Mouse (Mus musculus): ENCODE measurements at regions not wholly inside any gene's neighbourhood (a gene's known extent, or its start where the extent isn't known, plus 50 kb on each side); places are given as distances from the start of the nearest gene placed in this dataset.

- ATAC-seq (ENCODE audit: insufficient number of reproducible peaks, low FRiP score) = no peak
These were observed 105.5 kb downstream of the Tpra1 start for GRCm38 (mm10) chr6:89007516-89007915.

DNA sequence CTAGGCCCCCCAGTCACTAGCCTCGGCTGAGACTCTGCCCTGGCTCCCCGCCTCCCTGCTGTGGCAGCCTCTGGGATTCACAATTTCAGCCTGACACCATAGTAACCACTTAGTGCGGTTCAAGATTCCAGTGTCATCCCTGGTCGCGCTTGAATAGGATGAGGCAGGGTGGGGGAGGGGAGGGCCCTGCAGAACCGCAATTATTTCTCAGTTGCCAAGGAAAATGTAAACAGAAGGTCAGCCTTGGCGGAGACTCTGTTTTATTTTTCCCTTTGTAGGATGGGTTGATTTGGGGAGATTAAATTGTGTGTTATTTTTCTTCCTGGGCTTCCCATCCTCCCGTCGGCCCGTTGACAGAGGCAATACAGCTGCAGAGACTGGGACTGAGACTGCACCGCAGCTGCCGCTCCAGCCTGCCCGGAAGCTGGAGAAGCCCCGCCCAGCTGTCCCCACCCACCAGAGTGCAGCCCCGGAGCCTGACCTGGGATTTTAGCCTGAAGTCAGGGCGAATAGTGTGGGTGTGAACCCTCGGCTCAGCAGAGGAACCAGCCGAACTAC is 106.6 kb downstream of the Tpra1 start:
- 2% methylated on average over 18 of the region's 18 CpGs for WGBS
- H3K9me3 ChIP-seq (replicated peaks) = no peaks in the 10 kb centered on the region
- no peaks in the 10 kb centered on the region for H3K36me3 ChIP-seq
- H3K27ac ChIP-seq (ENCODE audit: poor library complexity, severe bottlenecking) = no peak overlapping the region
- H3K27me3 ChIP-seq (replicated peaks) = 0 out of 2 replicates have a peak, but pooled peaks cover 5% of the 10 kb centered on the region
- peak overlapping the region; percentile 28 for H3K4me3 ChIP-seq
- H3K9ac ChIP-seq = no peak overlapping the region
- peak overlapping the region; percentile 67 for H3K4me2 ChIP-seq
- H3K4me1 ChIP-seq (replicated peaks) = peaks cover 29% of the 10 kb centered on the region
- ATAC-seq (ENCODE audit: insufficient number of reproducible peaks, low FRiP score) = peak; percentile 69; the same call in 1 of the 2 replicates

More at GRCm38 (mm10) chr6:89007516-89007915, 105.5 kb downstream of the Tpra1 start:
- no peak overlapping the region for H3K4me2 ChIP-seq
- 75% methylated on average over 2 of the region's 2 CpGs for WGBS
- no peaks in the 10 kb centered on the region for H3K36me3 ChIP-seq
- no peak overlapping the region for H3K9ac ChIP-seq
- H3K4me1 ChIP-seq (replicated peaks) = peaks cover 34% of the 10 kb centered on the region
- H3K27me3 ChIP-seq (replicated peaks) = 0 out of 2 replicates have a peak, but pooled peaks cover 5% of the 10 kb centered on the region
- no peaks in the 10 kb centered on the region for H3K9me3 ChIP-seq (replicated peaks)
- H3K4me3 ChIP-seq = no peak overlapping the region
- H3K27ac ChIP-seq (ENCODE audit: poor library complexity, severe bottlenecking) = no peak overlapping the region

GRCm38 (mm10) chr6:89012998-89013689 is 111.1 kb downstream of the Tpra1 start:
- no peak overlapping the region for H3K9ac ChIP-seq
- 54% methylated on average over 12 of the region's 12 CpGs for WGBS
- ATAC-seq (ENCODE audit: insufficient number of reproducible peaks, low FRiP score) = no peak
- no peak overlapping the region for H3K4me3 ChIP-seq
- H3K36me3 ChIP-seq = no peaks in the 10 kb centered on the region
- no peaks in the 10 kb centered on the region for H3K9me3 ChIP-seq (replicated peaks)
- peaks cover 25% of the 10 kb centered on the region for H3K4me1 ChIP-seq (replicated peaks)
- H3K4me2 ChIP-seq = no peak overlapping the region
- H3K27ac ChIP-seq (ENCODE audit: poor library complexity, severe bottlenecking) = no peak overlapping the region
- 0 out of 2 replicates have a peak, but pooled peaks cover 5% of the 10 kb centered on the region for H3K27me3 ChIP-seq (replicated peaks)

DNA sequence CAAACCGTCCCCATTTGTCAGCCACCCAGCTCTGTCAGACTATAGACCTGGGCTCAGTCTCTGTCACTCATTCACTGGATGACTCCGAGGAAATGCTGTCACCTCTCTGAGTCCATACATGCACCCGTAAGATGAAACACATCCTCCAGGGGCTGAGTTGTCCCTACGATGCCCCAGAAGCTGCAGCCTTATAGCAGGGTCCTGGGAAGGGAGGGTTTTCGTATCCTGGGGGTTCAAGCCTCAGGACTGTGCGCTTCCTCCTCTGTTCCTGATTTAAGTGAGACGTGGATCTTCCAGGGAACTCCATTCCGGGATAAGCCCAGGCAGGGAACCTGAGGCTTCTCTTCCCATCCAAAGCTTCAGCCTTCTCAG is 111.6 kb downstream of the Tpra1 start:
- 54% methylated on average over 8 of the region's 8 CpGs for WGBS
- no peaks in the 10 kb centered on the region for H3K9me3 ChIP-seq (replicated peaks)

GRCm38 (mm10) chr6:89024101-89024650 is 122.1 kb downstream of the Tpra1 start:
- no peak overlapping the region for H3K4me3 ChIP-seq
- 0 out of 2 replicates have a peak, but pooled peaks cover 3% of the 10 kb centered on the region for H3K4me1 ChIP-seq (replicated peaks)
- no peaks in the 10 kb centered on the region for H3K36me3 ChIP-seq
- no peak for ATAC-seq (ENCODE audit: insufficient number of reproducible peaks, low FRiP score)
- H3K27ac ChIP-seq (ENCODE audit: poor library complexity, severe bottlenecking) = no peak overlapping the region
- H3K9ac ChIP-seq = no peak overlapping the region
- H3K9me3 ChIP-seq (replicated peaks) = no peaks in the 10 kb centered on the region
- H3K27me3 ChIP-seq (replicated peaks) = peaks cover 39% of the 10 kb centered on the region
- 42% methylated on average over 11 of the region's 11 CpGs for WGBS
- H3K4me2 ChIP-seq = no peak overlapping the region

More for the DNA sequence above, 111.6 kb downstream of the Tpra1 start:
- Histone ChIP-seq H3K36me3 (no peaks in the 10 kb centered on the region), H3K9ac (no peak overlapping the region), H3K4me1 (replicated peaks) (peaks cover 20% of the 10 kb centered on the region; the same call in 1 of the 2 replicates), H3K27ac (ENCODE audit: poor library complexity, severe bottlenecking) (no peak overlapping the region), H3K4me3 (no peak overlapping the region), H3K4me2 (no peak overlapping the region), H3K27me3 (replicated peaks) (0 out of 2 replicates have a peak, but pooled peaks cover 5% of the 10 kb centered on the region)
- ATAC-seq (ENCODE audit: insufficient number of reproducible peaks, low FRiP score) = no peak

- Histone ChIP-seq H3K4me2 (no peak overlapping the region), H3K4me3 (no peak overlapping the region), H3K27me3 (replicated peaks) (peaks cover 20% of the 10 kb centered on the region; the same call in 1 of the 2 replicates), H3K36me3 (no peaks in the 10 kb centered on the region), H3K9me3 (replicated peaks) (no peaks in the 10 kb centered on the region), H3K9ac (no peak overlapping the region), H3K4me1 (replicated peaks) (0 out of 2 replicates have a peak, but pooled peaks cover 4% of the 10 kb centered on the region), H3K27ac (ENCODE audit: poor library complexity, severe bottlenecking) (no peak overlapping the region)
- 35% methylated on average over 5 of the region's 5 CpGs for WGBS
- no peak; the same call in 1 of the 2 replicates for ATAC-seq (ENCODE audit: insufficient number of reproducible peaks, low FRiP score)
These were observed 131.6 kb downstream of the Tpra1 start for GRCm38 (mm10) chr6:89033433-89034298.

- 0 out of 2 replicates have a peak, but pooled peaks cover 4% of the 10 kb centered on the region for H3K4me1 ChIP-seq (replicated peaks)
- ATAC-seq (ENCODE audit: insufficient number of reproducible peaks, low FRiP score) = no peak
These were observed 132.4 kb downstream of the Tpra1 start for GRCm38 (mm10) chr6:89034455-89034854.

GRCm38 (mm10) chr6:89035061-89035835 is 133.2 kb downstream of the Tpra1 start:
- 69% methylated on average over 13 of the region's 13 CpGs for WGBS
- Histone ChIP-seq H3K27ac (ENCODE audit: poor library complexity, severe bottlenecking) (no peak overlapping the region), H3K4me3 (no peak overlapping the region), H3K4me2 (no peak overlapping the region), H3K9me3 (replicated peaks) (no peaks in the 10 kb centered on the region), H3K4me1 (replicated peaks) (0 out of 2 replicates have a peak, but pooled peaks cover 4% of the 10 kb centered on the region), H3K27me3 (replicated peaks) (peaks cover 26% of the 10 kb centered on the region; the same call in 1 of the 2 replicates), H3K9ac (no peak overlapping the region), H3K36me3 (no peaks in the 10 kb centered on the region)
- ATAC-seq (ENCODE audit: insufficient number of reproducible peaks, low FRiP score) = no peak

More at GRCm38 (mm10) chr6:89034455-89034854, 132.4 kb downstream of the Tpra1 start:
- Histone ChIP-seq H3K4me2 (no peak overlapping the region), H3K27ac (ENCODE audit: poor library complexity, severe bottlenecking) (no peak overlapping the region), H3K9ac (no peak overlapping the region), H3K27me3 (replicated peaks) (peaks cover 23% of the 10 kb centered on the region; the same call in 1 of the 2 replicates), H3K36me3 (no peaks in the 10 kb centered on the region), H3K9me3 (replicated peaks) (no peaks in the 10 kb centered on the region), H3K4me3 (no peak overlapping the region)
- 33% methylated on average over 3 of the region's 3 CpGs for WGBS

- H3K4me3 ChIP-seq = no peak overlapping the region
- ATAC-seq (ENCODE audit: insufficient number of reproducible peaks, low FRiP score) = no peak
- no peak overlapping the region for H3K4me2 ChIP-seq
- H3K27ac ChIP-seq (ENCODE audit: poor library complexity, severe bottlenecking) = no peak overlapping the region
- H3K9me3 ChIP-seq (replicated peaks) = no peaks in the 10 kb centered on the region
- no peaks in the 10 kb centered on the region for H3K36me3 ChIP-seq
- H3K9ac ChIP-seq = no peak overlapping the region
- 72% methylated on average over 4 of the region's 4 CpGs for WGBS
- peaks cover 31% of the 10 kb centered on the region; the same call in 1 of the 2 replicates for H3K27me3 ChIP-seq (replicated peaks)
- H3K4me1 ChIP-seq (replicated peaks) = 0 out of 2 replicates have a peak, but pooled peaks cover 4% of the 10 kb centered on the region
These were observed 133.7 kb downstream of the Tpra1 start for GRCm38 (mm10) chr6:89035836-89036156.

GRCm38 (mm10) chr6:89037392-89037791 is 135.3 kb downstream of the Tpra1 start:
- H3K4me3 ChIP-seq = no peak overlapping the region
- 36% methylated on average over 2 of the region's 2 CpGs for WGBS
- H3K27ac ChIP-seq (ENCODE audit: poor library complexity, severe bottlenecking) = no peak overlapping the region
- no peaks in the 10 kb centered on the region for H3K9me3 ChIP-seq (replicated peaks)
- H3K9ac ChIP-seq = no peak overlapping the region
- H3K27me3 ChIP-seq (replicated peaks) = peaks cover 35% of the 10 kb centered on the region; the same call in 1 of the 2 replicates
- H3K36me3 ChIP-seq = no peaks in the 10 kb centered on the region
- H3K4me2 ChIP-seq = no peak overlapping the region
- H3K4me1 ChIP-seq (replicated peaks) = 0 out of 2 replicates have a peak, but pooled peaks cover 4% of the 10 kb centered on the region
- no peak for ATAC-seq (ENCODE audit: insufficient number of reproducible peaks, low FRiP score)
